Mouse (Mus musculus): ENCODE results near the gene Bhlha9.

The Bhlha9 gene

GRCm38 (mm10) chr11:76661790-76662468 is 10.3 kb upstream of the Bhlha9 start:
- no peak for DNase-seq (ENCODE audit: low spot score)

GRCm38 (mm10) chr11:76666002-76666649 is 6.1 kb upstream of the Bhlha9 start:
- no peak for DNase-seq (ENCODE audit: low spot score)

- no peak for DNase-seq (ENCODE audit: low spot score)
Observed at GRCm38 (mm10) chr11:76667807-76668206, 4.5 kb upstream of the Bhlha9 start.

- DNase-seq (ENCODE audit: low spot score) = no peak
Observed at GRCm38 (mm10) chr11:76672561-76673384, 503 bp downstream of the Bhlha9 start.

GRCm38 (mm10) chr11:76674199-76674598 is 1.9 kb downstream of the Bhlha9 start:
- DNase-seq (ENCODE audit: low spot score) = no peak

GRCm38 (mm10) chr11:76674704-76675103 is 2.4 kb downstream of the Bhlha9 start:
- no peak for DNase-seq (ENCODE audit: low spot score)

GRCm38 (mm10) chr11:76679508-76679907 is 7.2 kb downstream of the Bhlha9 start, which contains the start of gene Trarg1:
Gene Trarg1 (plus strand): TSS chr11:76679808.
- DNase-seq (ENCODE audit: low spot score) = peak; percentile 29

- no peak for DNase-seq (ENCODE audit: low spot score)
Observed at GRCm38 (mm10) chr11:76685604-76686003, 13.3 kb downstream of the Bhlha9 start.

- no peak for DNase-seq (ENCODE audit: low spot score)
Observed at GRCm38 (mm10) chr11:76692096-76692495, 19.8 kb downstream of the Bhlha9 start.

- no peak for DNase-seq (ENCODE audit: low spot score)
Observed at GRCm38 (mm10) chr11:76695810-76696209, 23.5 kb downstream of the Bhlha9 start.

GRCm38 (mm10) chr11:76699626-76700025 is 27.4 kb downstream of the Bhlha9 start:
- DNase-seq (ENCODE audit: low spot score) = peak; percentile 74

- peak; percentile 77 for DNase-seq (ENCODE audit: low spot score)
Observed at GRCm38 (mm10) chr11:76707656-76708055, 35.4 kb downstream of the Bhlha9 start.

- DNase-seq (ENCODE audit: low spot score) = peak; percentile 95
Observed at GRCm38 (mm10) chr11:76708066-76708465, 35.8 kb downstream of the Bhlha9 start.

GRCm38 (mm10) chr11:76708881-76709280 is 36.6 kb downstream of the Bhlha9 start:
- peak; percentile 84 for DNase-seq (ENCODE audit: low spot score)

- peak; percentile 97 for DNase-seq (ENCODE audit: low spot score)
Observed at GRCm38 (mm10) chr11:76709625-76710452, 37.6 kb downstream of the Bhlha9 start.

GRCm38 (mm10) chr11:76717000-76717399 is 44.7 kb downstream of the Bhlha9 start:
- DNase-seq (ENCODE audit: low spot score) = no peak

Measured in adipocyte (in vitro differentiated cells).